Mouse (Mus musculus) hindbrain, embryonic 15.5 days (tissue): Measurements from ENCODE around the gene Nr2f2. TPM values are rescaled to one million over a fixed set of nuclear protein-coding genes. Genes with fewer than 3 reads are reported as not detected.

ENCODE experiments used
- ATAC-seq: fragments of 200-750 bp; cut with Nextera tagmentation; 2 replicates; pipeline ENCODE4 v1.8.0; 2017; ENCODE audit warnings: low read depth, moderate number of reproducible peaks, moderate TSS enrichment; ENCODE audit not compliant: low FRiP score
- H3K27ac ChIP-seq: fragments of 300-500 bp; sonication (generic); replicated peaks from 2 replicates; pipeline ENCODE4 v1.5.1; 2015; ENCODE audit warnings: mild to moderate bottlenecking, inconsistent platforms
- H3K27me3 ChIP-seq: fragments of 300-500 bp; sonication (generic); 2 replicates; pipeline ENCODE4 v1.6.1; 2015; ENCODE audit warnings: control low read depth, inconsistent platforms
- H3K36me3 ChIP-seq: fragments of 300-500 bp; sonication (generic); 2 replicates; pipeline ENCODE4 v1.6.1; 2015; ENCODE audit warnings: control low read depth, inconsistent platforms
- H3K4me1 ChIP-seq: fragments of 300-500 bp; sonication (generic); replicated peaks from 2 replicates; pipeline ENCODE4 v1.6.1; 2015; ENCODE audit warnings: control low read depth, inconsistent platforms
- H3K4me2 ChIP-seq: fragments of 300-500 bp; sonication (generic); 2 replicates; pipeline ENCODE4 v1.6.1; 2015; ENCODE audit warnings: moderate library complexity, mild to moderate bottlenecking, inconsistent platforms
- H3K4me3 ChIP-seq: fragments of 300-500 bp; sonication (generic); 2 replicates; pipeline ENCODE4 v1.5.1; 2015; ENCODE audit warnings: mild to moderate bottlenecking, inconsistent platforms
- H3K9ac ChIP-seq: fragments of 300-500 bp; sonication (generic); 2 replicates; pipeline ENCODE4 v1.6.1; 2015; ENCODE audit warnings: inconsistent platforms
- H3K9me3 ChIP-seq: fragments of 300-500 bp; sonication (generic); 2 replicates; pipeline ENCODE4 v1.6.1; 2016; ENCODE audit warnings: control low read depth, inconsistent platforms
- WGBS: fragments of 180-500 bp; shearing (Covaris S2); methylation state at CpG from one replicate; pipeline ENCODE4 v1.1.7; 2015; 5-methylcytosine and 5-hydroxymethylcytosine counted together
- polyA plus RNA-seq: library from polyadenylated mRNA; unstranded; fragments of >200 nt; fragmentation: Nextera tagmentation; extraction: Ambion mirVana; gene quantifications from 2 replicates; pipeline ENCODE4 v1.2.1, GENCODE M21; 2015

The Nr2f2 gene
- polyA plus RNA-seq, 1 experiment from 2014 or later: 90.1 TPM

GRCm38 (mm10) chr7:70380943-70381342, 14.4 kb upstream of the Nr2f2 start:
- no peak overlapping the region for H3K4me2 ChIP-seq
- ATAC-seq: no peak
- H3K9ac ChIP-seq: no peak overlapping the region
- WGBS: 72% methylated on average over 3 of the region's 3 CpGs
- H3K36me3 ChIP-seq: no peaks in the 10 kb centered on the region
- no peak overlapping the region for H3K4me3 ChIP-seq
- no peaks in the 10 kb centered on the region for H3K9me3 ChIP-seq
- H3K4me1 ChIP-seq: no peaks in the 10 kb centered on the region
- H3K27me3 ChIP-seq: 0 out of 2 replicates have a peak, but pooled peaks cover 3% of the 10 kb centered on the region
- no peak overlapping the region for H3K27ac ChIP-seq

DNA sequence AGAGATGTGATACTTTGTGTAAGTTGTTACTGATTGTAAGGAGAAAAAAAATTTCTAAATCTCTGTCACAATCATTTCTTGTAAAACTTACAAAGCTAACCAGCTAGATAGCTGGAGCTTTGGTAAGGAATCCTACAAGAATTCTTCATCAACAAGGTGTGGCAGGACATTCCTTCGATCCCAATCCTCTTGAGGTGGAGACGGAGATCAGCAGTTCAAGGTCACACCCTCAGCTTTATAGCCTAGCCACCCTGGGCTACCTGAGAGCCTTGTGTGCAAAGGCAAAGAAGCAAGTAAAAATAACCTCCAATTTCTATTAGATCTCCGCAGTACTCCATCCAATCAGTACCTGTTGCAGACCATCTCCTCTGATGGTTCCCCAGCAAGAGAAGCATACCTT, 13.7 kb upstream of the Nr2f2 start:
- Histone ChIP-seq H3K4me3 (no peak overlapping the region), H3K27ac (no peak overlapping the region), H3K9me3 (no peaks in the 10 kb centered on the region), H3K9ac (no peak overlapping the region), H3K27me3 (0 out of 2 replicates have a peak, but pooled peaks cover 3% of the 10 kb centered on the region), H3K36me3 (no peaks in the 10 kb centered on the region), H3K4me2 (no peak overlapping the region), H3K4me1 (no peaks in the 10 kb centered on the region)
- ATAC-seq: no peak
- WGBS: 94% methylated on average over 3 of the region's 3 CpGs

DNA sequence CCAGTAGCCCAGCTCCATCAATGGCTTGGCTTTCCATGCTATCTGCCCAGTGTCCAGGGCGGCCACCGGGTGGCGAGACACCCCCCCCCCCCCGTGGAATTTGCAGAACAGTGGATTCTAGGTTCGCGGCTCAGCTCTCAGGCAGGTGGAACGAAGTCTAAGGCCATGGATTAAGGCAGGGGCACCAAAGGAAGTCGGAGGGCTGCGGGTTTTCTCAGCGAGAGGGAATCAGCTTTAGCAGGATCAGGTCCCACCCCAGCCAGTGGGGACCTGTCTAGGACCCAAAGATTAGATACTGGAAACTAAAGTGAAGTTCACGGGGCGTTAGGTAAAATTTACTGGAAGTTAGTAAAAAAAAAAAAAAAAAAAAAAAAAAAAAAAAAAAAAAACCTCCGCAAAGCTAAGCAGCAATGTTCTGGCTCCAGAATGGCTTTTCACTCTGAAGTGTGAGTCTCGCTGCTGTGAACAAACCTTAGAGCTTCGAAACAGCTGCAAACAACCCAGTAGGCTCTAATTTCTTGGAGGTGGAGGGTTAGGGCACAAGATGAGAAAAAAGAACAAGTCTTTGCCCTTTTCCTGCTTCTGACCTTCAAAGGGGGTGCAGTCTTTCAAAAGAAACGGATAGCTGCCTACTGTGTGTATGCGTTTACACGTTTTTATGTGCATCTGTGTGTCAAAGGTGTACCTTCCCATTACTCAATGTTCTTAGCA, 4.2 kb upstream of the Nr2f2 start:
- peaks cover 41% of the 10 kb centered on the region for H3K27me3 ChIP-seq
- 6% methylated on average over 18 of the region's 18 CpGs for WGBS
- peaks cover 21% of the 10 kb centered on the region for H3K4me1 ChIP-seq
- H3K9ac ChIP-seq: 0 out of 2 replicates have a peak overlapping the region, but pooled peaks have one; percentile 29
- peak overlapping the region; percentile 82 for H3K4me2 ChIP-seq
- peak overlapping the region; percentile 74 for H3K27ac ChIP-seq
- H3K9me3 ChIP-seq: no peaks in the 10 kb centered on the region
- H3K4me3 ChIP-seq: peak overlapping the region; percentile 34
- ATAC-seq: no peak
- no peaks in the 10 kb centered on the region for H3K36me3 ChIP-seq

- ATAC-seq: no peak
- under 1% methylated on average over 47 of the region's 47 CpGs for WGBS
- Histone ChIP-seq H3K4me2 (peak overlapping the region; percentile 82), H3K4me3 (peak overlapping the region; percentile 34), H3K36me3 (no peaks in the 10 kb centered on the region), H3K9me3 (no peaks in the 10 kb centered on the region), H3K27ac (peak overlapping the region; percentile 74), H3K27me3 (peaks cover 41% of the 10 kb centered on the region), H3K9ac (peak overlapping the region; percentile 29), H3K4me1 (peaks cover 21% of the 10 kb centered on the region)
These were observed 3.4 kb upstream of the Nr2f2 start for GRCm38 (mm10) chr7:70369731-70370551.

DNA sequence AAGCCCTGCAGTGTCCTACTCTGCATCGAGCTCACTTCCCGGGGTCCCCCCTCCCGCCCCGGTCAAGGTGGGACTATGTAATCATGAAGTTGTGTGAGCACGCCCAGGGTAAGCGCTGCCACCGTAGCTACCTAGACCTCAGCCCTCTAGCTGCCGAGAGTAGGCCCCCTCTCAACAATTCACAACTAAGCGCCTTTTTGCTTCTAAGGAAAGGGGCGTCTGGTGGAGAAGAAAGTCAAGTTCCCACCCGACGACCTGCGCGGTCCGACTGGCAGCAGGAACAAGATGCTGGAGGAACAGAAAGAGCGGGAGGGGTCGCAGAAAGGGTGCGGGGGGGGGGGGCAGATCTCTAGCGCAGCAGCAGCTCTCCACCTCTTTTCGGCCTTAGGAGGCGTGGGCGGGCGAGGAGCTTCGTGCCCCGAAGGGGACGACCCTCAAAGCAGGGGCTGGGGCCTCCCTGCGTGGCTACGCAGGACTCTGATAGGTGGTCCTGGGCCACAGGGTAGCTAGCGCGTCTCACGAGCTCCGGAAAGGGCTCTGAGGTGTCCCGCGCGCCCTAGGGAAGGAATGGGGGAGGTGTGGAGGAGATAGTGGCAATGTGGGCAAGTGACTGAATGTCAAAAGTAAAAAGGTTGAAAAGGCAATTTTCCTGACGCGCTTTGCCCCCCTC, 2.7 kb upstream of the Nr2f2 start:
- WGBS: 1% methylated on average over 37 of the region's 37 CpGs
- peak overlapping the region; percentile 74 for H3K27ac ChIP-seq
- H3K27me3 ChIP-seq: peaks cover 41% of the 10 kb centered on the region
- no peaks in the 10 kb centered on the region for H3K36me3 ChIP-seq
- ATAC-seq: peak; percentile 36; the same call in 1 of the 2 replicates
- H3K4me1 ChIP-seq: peaks cover 21% of the 10 kb centered on the region
- peak overlapping the region; percentile 34 for H3K4me3 ChIP-seq
- peak overlapping the region; percentile 82 for H3K4me2 ChIP-seq
- H3K9ac ChIP-seq: peak overlapping the region; percentile 29
- no peaks in the 10 kb centered on the region for H3K9me3 ChIP-seq

DNA sequence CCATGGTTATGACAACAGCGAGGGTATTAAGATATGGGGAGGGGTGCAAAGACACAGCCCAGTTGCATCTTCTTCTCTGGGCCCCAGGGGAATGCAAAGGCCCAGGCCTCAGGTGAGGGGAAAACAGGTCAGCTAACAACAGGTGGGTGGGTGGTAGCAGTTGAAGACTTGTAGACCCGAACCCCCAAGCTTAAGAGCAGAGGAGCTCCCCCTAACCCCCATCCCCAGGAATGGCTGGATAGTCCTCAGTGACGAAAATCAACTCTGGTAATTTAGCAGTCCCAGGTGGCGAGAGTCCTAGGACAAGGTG, 2.2 kb upstream of the Nr2f2 start:
- Histone ChIP-seq H3K4me2 (peak overlapping the region; percentile 82), H3K36me3 (no peaks in the 10 kb centered on the region), H3K9me3 (no peaks in the 10 kb centered on the region), H3K27me3 (peaks cover 43% of the 10 kb centered on the region), H3K27ac (peak overlapping the region; percentile 74), H3K9ac (no peak overlapping the region), H3K4me3 (peak overlapping the region; percentile 34), H3K4me1 (peaks cover 21% of the 10 kb centered on the region)
- no peak for ATAC-seq
- 13% methylated on average over 4 of the region's 4 CpGs for WGBS

DNA sequence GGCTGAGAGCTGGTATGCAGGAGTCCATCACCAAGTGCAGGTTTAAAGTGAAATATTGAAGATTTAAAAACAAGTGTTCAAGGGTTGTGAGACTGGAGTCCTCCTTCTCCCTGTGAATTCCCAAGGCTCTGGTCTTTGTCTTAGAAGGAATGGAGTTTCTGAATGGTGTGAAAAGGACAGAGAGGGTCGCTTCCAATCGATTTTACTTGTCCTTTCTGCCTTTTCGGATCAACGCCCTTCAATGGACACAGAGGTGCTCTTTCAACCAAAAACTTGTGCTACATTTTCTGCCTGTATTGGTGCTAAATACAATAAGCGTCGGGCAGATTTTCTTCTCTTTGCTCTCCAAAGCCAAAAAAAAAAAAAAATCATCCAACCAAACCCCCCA, 1.7 kb upstream of the Nr2f2 start:
- no peak for ATAC-seq
- Histone ChIP-seq H3K27ac (peak overlapping the region; percentile 74), H3K4me3 (peak overlapping the region; percentile 41)

GRCm38 (mm10) chr7:70367591-70368267, 1.2 kb upstream of the Nr2f2 start:
- WGBS: 12% methylated on average over 16 of the region's 16 CpGs
- H3K27ac ChIP-seq: peak overlapping the region; percentile 74
- H3K9me3 ChIP-seq: no peaks in the 10 kb centered on the region
- ATAC-seq: no peak
- H3K4me3 ChIP-seq: peak overlapping the region; percentile 41
- H3K36me3 ChIP-seq: no peaks in the 10 kb centered on the region
- H3K4me2 ChIP-seq: peak overlapping the region; percentile 82
- H3K9ac ChIP-seq: peak overlapping the region; percentile 21; the same call in 1 of the 2 replicates
- H3K4me1 ChIP-seq: peaks cover 21% of the 10 kb centered on the region
- H3K27me3 ChIP-seq: peaks cover 48% of the 10 kb centered on the region

More for the DNA sequence above, 1.7 kb upstream of the Nr2f2 start:
- H3K36me3 ChIP-seq: no peaks in the 10 kb centered on the region
- H3K27me3 ChIP-seq: peaks cover 47% of the 10 kb centered on the region
- H3K4me1 ChIP-seq: peaks cover 21% of the 10 kb centered on the region
- H3K4me2 ChIP-seq: peak overlapping the region; percentile 82
- no peaks in the 10 kb centered on the region for H3K9me3 ChIP-seq
- no peak overlapping the region for H3K9ac ChIP-seq
- WGBS: 13% methylated on average over 6 of the region's 6 CpGs

GRCm38 (mm10) chr7:70366808-70367095, 217 bp upstream of the Nr2f2 start:
- ATAC-seq: no peak
- Histone ChIP-seq H3K4me3 (peak overlapping the region; percentile 41), H3K27me3 (peaks cover 40% of the 10 kb centered on the region), H3K36me3 (no peaks in the 10 kb centered on the region), H3K9ac (peak overlapping the region; percentile 53), H3K4me2 (peak overlapping the region; percentile 82), H3K27ac (peak overlapping the region; percentile 82), H3K4me1 (peaks cover 27% of the 10 kb centered on the region), H3K9me3 (no peaks in the 10 kb centered on the region)
- WGBS: 0% methylated on average over 1 of the region's 1 CpGs

DNA sequence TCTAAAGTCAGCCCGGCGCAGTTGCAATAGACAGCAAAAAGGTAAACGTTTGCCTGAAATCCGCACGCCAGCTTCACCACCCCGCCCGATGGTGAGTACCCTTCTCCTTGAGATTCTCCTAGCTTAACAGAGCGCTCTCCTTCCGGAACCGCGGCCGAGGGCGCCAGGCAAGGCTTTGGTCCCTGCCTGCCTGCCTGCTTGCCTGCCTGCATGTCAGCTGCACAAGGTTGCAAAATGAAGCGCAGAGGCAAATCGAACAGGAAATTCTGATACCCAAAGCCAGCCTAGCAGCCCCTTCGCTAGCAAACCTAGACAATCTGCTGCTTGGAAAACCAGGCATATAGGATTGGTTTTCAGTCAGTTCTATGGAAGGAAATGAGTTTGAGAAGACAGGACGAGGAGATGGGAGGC, 1.1 kb downstream of the Nr2f2 start:
- WGBS: 0% methylated on average over 17 of the region's 17 CpGs
- H3K27me3 ChIP-seq: peaks cover 31% of the 10 kb centered on the region
- peak overlapping the region; percentile 82 for H3K4me2 ChIP-seq
- peak overlapping the region; percentile 82 for H3K27ac ChIP-seq
- H3K4me3 ChIP-seq: peak overlapping the region; percentile 41
- peaks cover 24% of the 10 kb centered on the region for H3K4me1 ChIP-seq
- H3K9me3 ChIP-seq: no peaks in the 10 kb centered on the region
- H3K9ac ChIP-seq: peak overlapping the region; percentile 53
- no peaks in the 10 kb centered on the region for H3K36me3 ChIP-seq
- no peak for ATAC-seq

GRCm38 (mm10) chr7:70364798-70365197, 1.7 kb downstream of the Nr2f2 start:
- H3K4me1 ChIP-seq: peaks cover 19% of the 10 kb centered on the region
- peak overlapping the region; percentile 53 for H3K9ac ChIP-seq
- peak overlapping the region; percentile 41 for H3K4me3 ChIP-seq
- peaks cover 31% of the 10 kb centered on the region for H3K27me3 ChIP-seq
- H3K4me2 ChIP-seq: peak overlapping the region; percentile 82
- ATAC-seq: no peak
- no peaks in the 10 kb centered on the region for H3K9me3 ChIP-seq
- no peaks in the 10 kb centered on the region for H3K36me3 ChIP-seq
- H3K27ac ChIP-seq: peak overlapping the region; percentile 82
- WGBS: 0% methylated on average over 3 of the region's 3 CpGs
